Mouse (Mus musculus): ENCODE measurements around the gene Rnpepl1. TPM values are rescaled to one million over a fixed set of nuclear protein-coding genes. Genes with fewer than 3 reads are reported as not detected.
A peak's percentile ranks its signal among the peaks of the same experiment; 100 is the strongest.

Gene Rnpepl1
- 10.7 and 15.3 TPM in 2 replicates for polyA plus RNA-seq (2012; rRNA removed)
- polyA plus RNA-seq (2014; fragmentation: Nextera tagmentation; extraction: Ambion mirVana), result 8.7 and 10.7 TPM in 2 replicates

DNA sequence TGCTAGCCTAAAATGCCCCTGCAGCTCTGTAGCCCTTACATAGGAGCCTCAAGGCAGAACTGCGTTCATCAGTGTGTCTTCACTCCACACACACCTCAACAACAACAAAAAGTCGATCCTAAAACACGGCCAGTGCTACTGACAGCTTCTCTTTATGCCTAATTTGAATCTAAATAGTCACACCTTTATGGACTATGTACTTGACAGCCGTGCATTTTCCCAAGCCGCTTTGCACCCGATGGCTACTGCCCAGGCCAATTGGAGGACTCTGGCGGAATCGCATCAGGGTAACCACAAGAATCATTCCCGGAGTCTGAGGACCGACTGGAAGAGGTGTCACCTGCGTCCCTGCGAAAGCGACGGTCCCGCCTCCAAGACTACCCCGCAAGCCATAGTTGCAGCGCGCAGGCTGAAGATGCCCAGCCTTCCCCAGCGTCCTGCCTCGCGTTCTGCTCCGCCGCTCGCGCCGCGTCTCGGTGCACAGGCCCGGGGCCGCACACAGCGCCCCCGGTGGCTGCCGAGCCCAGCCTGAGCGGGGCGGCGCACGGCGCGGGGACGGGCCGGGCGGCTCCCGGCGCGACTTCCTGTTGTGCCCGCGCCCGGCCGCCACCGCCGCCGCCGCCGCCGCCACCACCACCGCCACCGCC is at the start of gene Rnpepl1:
Rnpepl1 (plus strand) TSS at position 545 of the 647 bp plus-strand sequence.
- H3K9ac ChIP-seq (replicated peaks), result peak within 1 kb of the TSS; percentile 65
- no peaks in the 10 kb centered on the region for H3K9me3 ChIP-seq (ENCODE audit: control insufficient read depth, low read length)
- no peaks in the 10 kb centered on the region for H3K36me3 ChIP-seq (replicated peaks; ENCODE audit: control insufficient read depth, insufficient read depth, low read depth)
- peak within 1 kb of the TSS; percentile 60 to 68 for H3K4me3 ChIP-seq (ENCODE audit: insufficient read depth in 1 of 2, low read depth in 2 of 2, low read length in 2 of 2)
- WGBS (ENCODE audit: insufficient replicate concordance), result under 1% methylated on average over 57 of the region's 57 CpGs
- peaks cover 14 to 26% of the 10 kb centered on the region in 2 experiments for H3K4me1 ChIP-seq (replicated peaks; ENCODE audit: control insufficient read depth in 2 of 2, insufficient read depth in 2 of 2, low read length in 1 of 2)
- H3K27me3 ChIP-seq (ENCODE audit: control insufficient read depth, insufficient read depth, low read length), result no peaks in the 10 kb centered on the region
- peak; percentile 60 for ATAC-seq (ENCODE audit: insufficient read depth)
- H3K27ac ChIP-seq, result peak within 1 kb of the TSS; percentile 18; the same call in 1 of the 2 replicates
- TF ChIP-seq EP300 (IDR thresholded peaks at IDR 0.05; ENCODE audit: low read depth) (no peak), CTCF (IDR thresholded peaks at IDR 0.05; ENCODE audit: low read depth) (peak; percentile 67)
- peak in 1 of 3 experiments; percentile 53 for DNase-seq (ENCODE audit: low read depth in 3 of 3, low spot score in 3 of 3)
- H3K4me2 ChIP-seq (ENCODE audit: low read depth), result peak within 1 kb of the TSS; percentile 62

DNA sequence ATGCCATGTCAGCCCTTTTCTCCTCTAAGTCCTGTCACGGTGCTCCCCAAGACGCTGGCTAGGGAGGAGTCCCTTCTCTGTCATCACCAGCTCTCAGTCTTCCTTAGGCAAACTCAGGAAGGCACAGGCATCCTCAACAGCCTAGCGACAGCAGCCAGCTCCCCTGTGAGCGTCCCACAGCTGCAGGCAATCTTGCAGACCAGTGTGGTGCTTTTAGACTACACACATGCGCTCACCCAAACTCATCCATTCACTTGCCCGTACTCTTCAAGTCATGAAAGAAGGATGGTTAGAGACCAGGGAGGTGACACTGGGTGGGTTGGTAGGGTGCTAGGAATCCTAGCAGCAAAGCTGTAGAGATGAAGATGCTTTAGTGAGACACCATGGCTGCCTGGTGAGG is 49.1 kb upstream of the Rnpepl1 start:
- ATAC-seq (ENCODE audit: insufficient read depth), result no peak
- H3K36me3 ChIP-seq (replicated peaks; ENCODE audit: control insufficient read depth, insufficient read depth, low read depth), result no peaks in the 10 kb centered on the region
- no peak overlapping the region for H3K4me2 ChIP-seq (ENCODE audit: low read depth)
- no peaks in the 10 kb centered on the region for H3K27me3 ChIP-seq (ENCODE audit: control insufficient read depth, insufficient read depth, low read length)
- H3K9ac ChIP-seq (replicated peaks), result no peak overlapping the region
- H3K27ac ChIP-seq, result no peak overlapping the region
- H3K4me3 ChIP-seq (ENCODE audit: insufficient read depth in 1 of 2, low read depth in 2 of 2, low read length in 2 of 2), result no peak overlapping the region
- no peaks in the 10 kb centered on the region for H3K9me3 ChIP-seq (ENCODE audit: control insufficient read depth, low read length)
- no peaks in the 10 kb centered on the region for H3K4me1 ChIP-seq (replicated peaks; ENCODE audit: control insufficient read depth in 2 of 2, insufficient read depth in 2 of 2, low read length in 1 of 2)
- TF ChIP-seq CTCF (IDR thresholded peaks at IDR 0.05; ENCODE audit: low read depth), result no peak
- no peak for TF ChIP-seq EP300 (IDR thresholded peaks at IDR 0.05; ENCODE audit: low read depth)
- 60% methylated on average over 6 of the region's 6 CpGs for WGBS (ENCODE audit: insufficient replicate concordance)
- DNase-seq (ENCODE audit: low read depth in 3 of 3, low spot score in 3 of 3), result no peak

DNA sequence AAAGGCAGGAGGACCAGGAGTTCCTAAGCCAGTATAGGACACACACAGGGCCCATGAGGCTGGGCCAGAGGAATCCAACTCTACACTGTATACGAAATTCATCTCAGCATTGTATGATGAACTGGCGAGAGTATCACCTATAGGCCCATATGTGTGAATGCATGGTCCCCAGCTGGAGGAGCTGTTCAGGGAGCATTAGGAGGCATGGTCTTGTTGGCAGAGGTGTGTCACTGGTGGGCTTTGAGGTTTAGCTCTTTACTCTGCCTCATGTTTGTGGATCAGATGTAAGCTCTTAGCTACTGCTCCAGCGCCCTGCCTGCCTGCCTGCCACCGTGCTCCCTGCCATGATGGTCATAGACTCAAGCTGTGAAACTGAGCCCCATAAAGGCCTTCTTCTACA is 47.3 kb upstream of the Rnpepl1 start:
- ATAC-seq (ENCODE audit: insufficient read depth) (no peak), DNase-seq (ENCODE audit: low read depth in 3 of 3, low spot score in 3 of 3) (no peak)
- no peaks in the 10 kb centered on the region for H3K36me3 ChIP-seq (replicated peaks; ENCODE audit: control insufficient read depth, insufficient read depth, low read depth)
- no peak overlapping the region for H3K4me3 ChIP-seq (ENCODE audit: insufficient read depth in 1 of 2, low read depth in 2 of 2, low read length in 2 of 2)
- no peak overlapping the region for H3K9ac ChIP-seq (replicated peaks)
- no peak overlapping the region for H3K27ac ChIP-seq
- TF ChIP-seq CTCF (IDR thresholded peaks at IDR 0.05; ENCODE audit: low read depth), result no peak
- no peak for TF ChIP-seq EP300 (IDR thresholded peaks at IDR 0.05; ENCODE audit: low read depth)
- no peaks in the 10 kb centered on the region for H3K27me3 ChIP-seq (ENCODE audit: control insufficient read depth, insufficient read depth, low read length)
- WGBS (ENCODE audit: insufficient replicate concordance), result 59% methylated on average over 4 of the region's 4 CpGs
- H3K4me2 ChIP-seq (ENCODE audit: low read depth), result no peak overlapping the region
- no peaks in the 10 kb centered on the region for H3K4me1 ChIP-seq (replicated peaks; ENCODE audit: control insufficient read depth in 2 of 2, insufficient read depth in 2 of 2, low read length in 1 of 2)
- no peaks in the 10 kb centered on the region for H3K9me3 ChIP-seq (ENCODE audit: control insufficient read depth, low read length)

DNA sequence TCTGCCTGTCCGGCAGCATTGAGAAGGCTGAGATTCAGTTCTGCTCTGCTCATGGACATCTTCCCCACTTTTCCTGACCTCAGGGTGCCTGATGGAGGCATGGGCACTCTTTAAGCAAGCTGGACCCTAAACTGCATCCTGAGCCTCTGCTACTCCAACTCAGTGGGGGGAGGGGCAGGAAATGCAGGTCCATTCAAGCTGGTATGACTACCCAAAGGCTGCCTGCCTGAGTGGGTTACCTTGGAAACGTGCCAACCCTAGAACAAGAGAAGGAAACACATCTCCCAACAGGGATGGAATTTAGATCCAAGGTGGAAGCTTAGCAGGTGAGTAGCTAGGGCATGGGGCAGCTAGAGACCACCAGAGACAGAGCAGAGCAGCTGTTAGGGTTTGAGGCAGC is 44.4 kb upstream of the Rnpepl1 start:
- Histone ChIP-seq H3K4me2 (ENCODE audit: low read depth) (no peak overlapping the region), H3K9me3 (ENCODE audit: control insufficient read depth, low read length) (no peaks in the 10 kb centered on the region), H3K27me3 (ENCODE audit: control insufficient read depth, insufficient read depth, low read length) (no peaks in the 10 kb centered on the region), H3K36me3 (replicated peaks; ENCODE audit: control insufficient read depth, insufficient read depth, low read depth) (no peaks in the 10 kb centered on the region), H3K27ac (no peak overlapping the region), H3K4me1 (replicated peaks; ENCODE audit: control insufficient read depth in 2 of 2, insufficient read depth in 2 of 2, low read length in 1 of 2) (no peaks in the 10 kb centered on the region), H3K9ac (replicated peaks) (no peak overlapping the region), H3K4me3 (ENCODE audit: insufficient read depth in 1 of 2, low read depth in 2 of 2, low read length in 2 of 2) (no peak overlapping the region)
- DNase-seq (ENCODE audit: low read depth in 3 of 3, low spot score in 3 of 3) (no peak), ATAC-seq (ENCODE audit: insufficient read depth) (no peak)
- WGBS (ENCODE audit: insufficient replicate concordance), result 56% methylated on average over 2 of the region's 2 CpGs
- no peak for TF ChIP-seq CTCF (IDR thresholded peaks at IDR 0.05; ENCODE audit: low read depth)
- no peak for TF ChIP-seq EP300 (IDR thresholded peaks at IDR 0.05; ENCODE audit: low read depth)

DNA sequence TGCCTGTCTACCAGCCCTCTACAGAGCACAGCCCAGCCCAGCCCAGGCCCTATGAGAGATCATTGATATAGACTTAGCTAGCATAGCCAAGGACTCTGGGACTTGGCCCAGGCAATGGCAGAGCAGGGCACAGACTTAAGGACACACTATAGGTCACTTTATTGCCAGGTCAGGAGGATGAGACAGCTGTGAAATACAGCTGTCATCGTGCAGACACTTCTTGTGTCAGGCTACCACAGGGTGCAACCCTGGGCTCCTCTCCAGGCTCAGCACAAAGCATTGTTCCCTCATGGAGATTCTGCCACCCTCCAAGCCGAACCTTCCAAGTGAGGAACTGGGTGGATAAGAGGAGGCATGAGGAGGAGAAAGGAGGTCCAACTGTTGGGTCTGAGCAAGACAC is 40.6 kb upstream of the Rnpepl1 start:
- Histone ChIP-seq H3K4me1 (replicated peaks; ENCODE audit: control insufficient read depth in 2 of 2, insufficient read depth in 2 of 2, low read length in 1 of 2) (no peaks in the 10 kb centered on the region), H3K27me3 (ENCODE audit: control insufficient read depth, insufficient read depth, low read length) (no peaks in the 10 kb centered on the region), H3K9me3 (ENCODE audit: control insufficient read depth, low read length) (no peaks in the 10 kb centered on the region), H3K4me2 (ENCODE audit: low read depth) (no peak overlapping the region), H3K27ac (no peak overlapping the region), H3K9ac (replicated peaks) (no peak overlapping the region), H3K4me3 (ENCODE audit: insufficient read depth in 1 of 2, low read depth in 2 of 2, low read length in 2 of 2) (no peak overlapping the region), H3K36me3 (replicated peaks; ENCODE audit: control insufficient read depth, insufficient read depth, low read depth) (no peaks in the 10 kb centered on the region)
- no peak for TF ChIP-seq CTCF (IDR thresholded peaks at IDR 0.05; ENCODE audit: low read depth)
- no peak for TF ChIP-seq EP300 (IDR thresholded peaks at IDR 0.05; ENCODE audit: low read depth)
- DNase-seq (ENCODE audit: low read depth in 3 of 3, low spot score in 3 of 3) (no peak), ATAC-seq (ENCODE audit: insufficient read depth) (no peak)
- WGBS (ENCODE audit: insufficient replicate concordance), result 49% methylated on average over 2 of the region's 2 CpGs

All from liver, embryonic 14.5 days (tissue).